Mouse (Mus musculus) cerebellum, adult 11-12 months (tissue): ENCODE results near the gene Fgfr2.
A peak's percentile ranks its signal among the peaks of the same experiment; 100 is the strongest.
"Not testable (repeated sequence)": the region's sequence is repeated elsewhere in the genome, so short reads cannot be mapped to it uniquely, and the experiment has no call there.

Experiments used
- DNase-seq: peaks from one replicate; pipeline ENCODE4 v3.0.0; 2022

Gene Fgfr2

DNA sequence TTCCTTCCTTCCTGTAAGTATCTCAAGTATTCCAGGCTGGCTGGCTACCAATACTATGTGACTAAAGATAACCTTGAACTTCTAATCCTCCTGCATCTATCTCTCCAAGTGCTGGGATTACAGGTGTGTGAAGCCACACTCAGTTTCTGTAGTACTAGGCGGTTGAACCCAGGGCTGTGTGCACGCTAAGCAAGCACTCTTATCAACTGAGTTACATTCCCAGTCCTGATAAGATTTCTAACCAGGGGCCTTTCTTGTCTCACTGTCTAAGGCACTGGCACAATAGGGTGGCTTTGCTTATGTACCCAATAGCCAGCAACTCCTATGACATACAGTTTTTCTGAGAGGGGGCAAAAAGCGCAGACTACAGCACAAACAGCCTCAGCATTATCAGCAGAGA, 2957.7 kb downstream of the Fgfr2 start:
- DNase-seq, result no peak

DNA sequence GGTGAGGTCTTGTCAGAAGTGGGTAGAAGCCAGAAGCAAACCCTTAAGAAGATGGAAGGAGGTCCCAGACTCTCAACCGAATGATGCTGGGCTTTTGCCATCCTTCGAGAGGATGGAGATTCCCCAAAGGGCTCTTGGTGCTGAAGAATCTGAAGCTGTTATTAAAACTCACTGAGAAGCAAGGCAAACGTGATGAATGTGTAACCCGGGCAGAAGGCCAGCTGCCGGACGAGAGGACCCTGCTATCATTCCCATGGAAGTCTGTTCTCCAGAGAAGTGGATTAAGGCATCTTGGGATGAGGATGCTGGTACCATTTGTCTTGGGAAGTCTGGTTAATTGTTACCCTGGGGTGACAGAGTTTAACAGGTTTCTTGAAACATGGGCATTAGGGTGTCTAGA, 2960.4 kb downstream of the Fgfr2 start:
- DNase-seq, result no peak

DNA sequence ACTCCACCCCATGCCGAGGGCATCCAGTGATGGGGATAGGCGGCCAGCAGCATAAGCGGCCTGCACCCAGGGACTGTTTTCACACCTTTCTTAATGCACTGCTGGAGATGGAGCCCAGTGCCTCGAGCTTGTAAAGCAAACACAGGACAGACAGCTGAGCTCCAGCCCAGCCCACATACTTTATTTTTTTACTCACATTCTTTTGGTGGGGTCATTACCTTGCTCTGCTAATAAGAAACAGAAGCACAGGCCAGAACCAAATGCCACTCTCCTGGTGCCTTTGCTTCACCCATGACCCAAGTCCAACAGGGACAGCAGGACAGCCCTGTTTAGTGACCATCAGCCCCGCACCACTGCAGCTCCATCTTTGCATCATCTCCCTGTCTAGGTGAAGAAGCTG, 2961.6 kb downstream of the Fgfr2 start:
- no peak for DNase-seq

DNA sequence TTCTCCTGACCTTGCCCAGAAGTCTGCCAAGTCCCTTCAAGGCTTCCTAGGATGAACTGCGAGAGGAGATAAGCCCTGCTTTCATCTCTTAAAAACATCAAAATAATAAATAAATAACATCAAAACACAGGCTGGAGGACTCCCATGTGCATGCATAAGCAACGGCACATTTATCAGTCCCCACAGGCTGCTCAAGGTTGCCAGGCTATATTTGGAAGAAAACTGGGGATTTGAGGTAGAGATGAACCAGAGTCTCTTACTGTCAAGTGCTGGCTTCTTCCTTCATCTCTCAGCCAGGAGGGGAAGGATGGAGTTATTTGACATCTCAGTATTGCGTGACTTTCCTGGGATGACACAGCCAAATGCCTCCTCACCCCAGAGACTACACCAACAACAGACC, 2964.3 kb downstream of the Fgfr2 start:
- DNase-seq, result no peak

DNA sequence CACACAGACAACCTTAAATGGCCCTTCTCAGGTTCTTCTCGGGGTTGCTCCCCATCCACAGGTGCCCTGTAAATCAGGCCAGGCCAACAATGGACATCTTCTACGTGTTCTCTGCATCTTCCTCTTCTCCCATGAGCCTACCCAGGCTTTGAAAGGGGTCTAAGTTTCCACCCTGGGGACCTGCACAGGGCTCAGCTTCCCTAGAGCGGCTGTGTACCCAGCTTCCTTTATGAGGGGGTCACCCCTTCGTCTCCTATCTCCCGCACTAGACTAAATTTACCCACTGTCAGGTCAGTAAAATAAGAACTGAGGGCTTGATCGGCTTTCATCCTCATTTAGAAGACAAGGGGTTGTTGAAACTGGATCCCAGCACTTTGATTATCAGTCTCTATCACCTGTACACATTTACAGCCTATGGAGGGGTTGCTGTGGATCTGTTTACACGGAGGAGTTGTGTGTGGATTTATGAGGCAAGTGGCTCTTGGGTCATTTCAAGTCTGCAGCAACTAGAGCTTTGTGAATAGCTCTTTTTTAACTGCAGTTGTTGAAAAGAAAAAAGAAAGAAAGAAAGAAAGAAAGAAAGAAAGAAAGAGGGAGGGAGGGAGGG, 2969.7 kb downstream of the Fgfr2 start:
- no peak for DNase-seq

DNA sequence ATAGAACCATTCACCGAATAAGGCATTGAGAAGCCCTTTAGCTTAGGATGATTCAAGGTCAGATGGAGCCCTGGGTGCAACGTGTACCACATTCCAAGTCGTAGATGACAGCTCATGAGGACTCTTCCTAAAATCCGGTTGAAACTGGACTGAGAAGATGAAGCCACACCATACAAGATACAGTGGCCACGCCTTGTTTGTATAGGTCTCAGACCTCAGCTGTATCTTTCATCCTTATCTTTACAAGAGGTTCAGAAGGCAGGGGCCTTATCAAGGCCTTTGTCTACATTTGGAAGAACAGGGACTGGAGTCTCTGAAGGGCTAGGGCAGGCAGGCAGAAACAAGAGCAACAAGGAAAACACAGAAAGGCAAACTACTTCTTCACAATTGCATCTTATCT, 2974.2 kb downstream of the Fgfr2 start:
- DNase-seq, result no peak

DNA sequence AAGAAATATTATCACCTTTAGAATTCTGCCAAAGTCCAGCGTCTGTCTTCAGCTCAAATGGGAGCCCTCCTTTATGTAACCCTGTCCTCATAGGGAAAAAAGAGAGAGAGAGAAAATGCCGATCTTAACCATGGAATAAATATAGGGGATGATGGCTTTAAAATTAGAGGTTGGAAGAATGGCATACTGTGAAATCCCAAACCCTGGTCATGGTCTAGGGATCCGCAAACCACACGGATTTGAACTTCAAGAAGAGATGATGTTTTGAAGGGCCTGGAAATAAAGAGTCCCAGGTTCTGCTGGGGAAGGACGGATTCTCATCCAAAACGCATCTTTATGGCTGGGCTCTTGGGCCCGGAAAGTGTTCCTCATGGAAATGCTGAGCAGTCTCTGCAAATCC, 2975.9 kb downstream of the Fgfr2 start:
- no peak for DNase-seq

DNA sequence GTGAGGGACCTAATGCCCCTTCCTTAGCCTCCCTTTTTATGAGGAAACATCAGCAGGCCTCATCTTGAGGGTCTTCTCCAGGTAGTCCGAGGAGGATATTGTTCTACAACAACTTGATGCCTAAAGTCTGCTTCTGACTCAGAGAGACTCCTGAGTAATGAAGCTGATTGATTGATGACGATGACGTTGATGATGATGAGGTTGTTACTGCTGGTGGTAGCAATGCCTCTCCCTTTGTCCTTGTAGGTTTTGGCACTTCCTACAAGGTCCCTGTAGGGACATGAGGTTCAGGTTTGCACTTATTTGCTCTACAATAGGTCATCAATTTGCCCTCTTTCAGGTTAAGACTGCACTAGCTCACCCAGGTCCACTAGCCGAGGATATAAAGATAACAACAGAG, 2977.9 kb downstream of the Fgfr2 start:
- no peak for DNase-seq

DNA sequence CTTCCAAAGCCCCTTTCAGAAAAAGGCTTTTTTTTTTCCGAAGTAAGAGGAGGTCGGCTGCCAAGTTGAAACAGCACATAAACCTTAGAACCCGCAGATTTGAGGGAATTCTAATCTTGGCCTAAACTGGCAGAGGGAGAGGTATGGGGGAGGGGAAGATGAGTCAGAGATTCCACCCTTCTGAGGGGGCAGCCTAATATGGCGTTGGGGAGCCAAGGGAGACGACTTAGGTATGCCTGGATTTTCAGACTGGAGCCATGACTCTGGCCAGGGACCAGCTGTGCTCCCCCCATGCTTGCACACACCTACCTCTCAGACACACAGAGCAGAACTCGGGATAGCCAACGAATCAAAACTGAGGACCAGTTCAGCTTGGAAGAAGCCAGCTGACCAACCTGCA, 2979.8 kb downstream of the Fgfr2 start:
- DNase-seq, result no peak

DNA sequence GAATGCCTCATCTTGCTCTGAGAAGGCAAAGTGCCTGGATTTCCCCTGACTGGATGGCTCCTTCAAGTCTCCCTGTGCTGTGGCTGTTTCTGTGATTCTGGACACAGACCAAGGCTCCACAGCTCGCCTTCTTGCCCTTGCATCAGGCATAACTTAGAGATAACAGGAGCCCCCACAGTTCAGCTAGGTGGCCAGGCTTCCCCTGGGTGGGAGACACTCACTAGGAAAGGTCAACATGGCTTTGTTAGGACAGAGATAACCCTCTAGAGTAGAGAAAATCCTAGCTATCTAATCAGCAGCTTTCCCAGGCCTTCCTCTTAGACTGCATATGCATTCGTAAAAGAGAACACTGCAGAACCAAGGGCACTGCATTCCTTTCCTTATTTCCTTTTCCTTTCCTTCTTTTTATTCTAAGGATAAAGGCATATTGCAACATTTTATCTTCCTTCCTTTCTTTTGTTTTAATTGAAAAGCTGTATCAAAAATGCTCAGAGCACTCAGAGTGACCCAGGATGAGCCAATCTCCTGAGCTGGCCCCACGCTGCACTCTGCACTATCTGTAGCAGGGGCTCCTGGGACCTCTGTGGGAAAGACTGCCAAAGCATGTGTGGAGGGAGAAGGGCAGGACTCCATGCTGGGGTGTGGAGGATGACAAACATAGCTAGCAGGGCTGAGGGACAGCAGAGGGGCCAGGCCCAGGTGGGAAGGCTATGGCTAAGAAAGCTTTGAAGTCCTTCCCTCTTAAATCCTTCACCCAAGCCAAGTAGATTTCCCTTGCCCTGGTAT, 2981.9 kb downstream of the Fgfr2 start:
- no peak for DNase-seq

DNA sequence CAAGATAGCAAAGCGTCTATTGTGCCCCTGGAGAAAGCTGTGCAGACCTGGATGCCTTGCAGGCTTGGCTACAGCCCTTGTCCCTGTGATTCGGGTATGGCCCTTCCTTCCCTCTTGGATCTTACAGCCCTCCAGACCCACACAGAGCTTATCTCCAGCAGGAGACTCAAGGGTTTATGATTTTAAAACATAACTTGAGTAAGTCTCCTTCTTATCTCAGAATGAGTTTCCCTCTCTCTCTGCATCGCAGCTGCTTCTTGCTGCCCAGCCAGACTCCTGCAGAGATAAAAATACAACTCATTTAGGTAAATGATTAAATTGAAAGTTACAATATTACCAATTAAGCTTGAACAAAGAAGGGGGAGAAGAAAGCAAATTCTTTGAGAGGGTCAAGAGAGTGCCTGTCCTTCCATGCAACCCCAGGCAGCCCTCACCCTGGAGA, 2988.2 kb downstream of the Fgfr2 start:
- no peak for DNase-seq

DNA sequence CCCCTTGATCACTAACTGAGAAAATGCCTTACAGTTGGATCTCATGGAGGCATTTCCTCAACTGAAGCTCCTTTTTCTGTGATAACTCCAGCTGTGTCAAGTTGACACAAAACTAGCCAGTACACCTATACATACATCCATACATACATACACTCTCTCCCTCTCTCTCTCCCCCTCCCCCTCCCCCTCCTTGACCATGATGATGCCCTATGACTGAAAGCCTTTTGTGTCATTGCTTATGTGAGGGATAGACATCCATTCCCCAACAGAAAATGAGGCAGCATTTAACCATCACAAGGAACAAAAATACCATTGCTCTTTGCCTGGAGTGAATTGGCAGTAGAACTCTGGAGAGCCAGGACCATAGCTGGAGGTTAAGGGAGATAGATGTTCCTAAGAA, 2988.7 kb downstream of the Fgfr2 start:
- not testable (repeated sequence) for DNase-seq

DNA sequence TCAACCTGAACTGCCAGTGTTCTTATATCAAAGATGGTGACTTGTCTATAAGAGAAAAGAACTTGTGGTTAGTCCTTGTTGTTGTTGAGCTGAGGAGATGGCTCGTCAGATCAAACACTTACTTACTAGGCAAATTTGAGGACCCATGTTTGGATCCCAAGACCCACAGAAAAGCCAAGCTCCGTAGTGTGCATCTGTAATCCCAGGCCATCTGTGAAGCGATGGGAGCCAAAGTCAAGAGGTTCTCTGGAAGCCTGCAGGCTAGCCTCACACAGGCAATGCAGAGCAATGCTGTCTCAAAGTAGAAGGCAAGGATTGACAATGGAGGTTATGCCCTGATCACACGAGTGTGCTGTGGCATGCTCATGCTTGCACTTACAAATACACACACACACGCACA, 2992.9 kb downstream of the Fgfr2 start:
- DNase-seq, result peak; percentile 6

DNA sequence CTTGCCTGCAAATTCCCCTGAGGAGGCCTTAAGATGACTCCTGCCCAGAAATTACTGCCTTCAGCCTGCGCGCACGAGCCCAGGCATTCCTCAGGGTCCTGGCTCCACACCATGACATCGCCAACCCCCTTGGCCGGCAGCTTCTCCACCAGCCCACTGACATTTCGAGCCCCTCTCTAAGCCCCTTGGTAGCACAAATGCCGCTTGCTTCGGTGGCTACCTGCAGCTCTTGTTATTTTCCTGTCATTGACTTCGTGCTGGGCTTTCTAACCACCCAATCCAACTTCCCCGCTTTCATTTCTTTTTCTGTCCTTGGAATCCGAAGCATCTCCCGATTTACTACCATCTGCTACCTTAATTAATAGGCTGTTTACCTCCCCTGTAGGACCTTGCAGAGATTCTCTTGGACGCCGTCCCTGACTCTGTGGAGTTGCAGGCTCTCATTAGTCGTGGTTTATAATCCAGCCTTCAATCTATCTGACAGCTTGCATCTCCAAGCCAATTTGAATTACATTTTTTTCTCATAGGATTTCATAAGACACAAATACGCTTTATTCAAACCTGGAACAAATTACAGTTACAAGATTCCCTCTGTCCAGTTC, 2993.7 kb downstream of the Fgfr2 start:
- DNase-seq, result peak; percentile 20

DNA sequence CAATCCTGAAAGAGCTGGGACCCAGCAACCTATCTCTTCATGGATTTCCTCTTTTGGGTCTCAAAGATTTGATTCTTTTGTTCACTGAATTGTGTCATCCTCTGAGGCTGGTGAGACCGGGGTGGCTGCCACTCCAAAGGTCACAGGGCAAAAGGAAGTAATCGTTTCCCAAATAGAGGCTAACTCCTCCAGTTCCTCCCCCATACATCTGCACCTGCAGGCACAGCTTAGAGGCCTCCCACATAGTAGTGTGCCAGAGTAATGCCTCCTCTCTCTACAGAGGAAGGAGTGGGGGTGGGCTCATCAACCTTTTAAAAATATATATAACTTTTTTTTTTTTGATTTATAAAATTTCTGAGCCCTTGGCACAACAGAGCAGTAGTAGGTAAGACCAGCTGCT, 3001.6 kb downstream of the Fgfr2 start:
- DNase-seq, result no peak

DNA sequence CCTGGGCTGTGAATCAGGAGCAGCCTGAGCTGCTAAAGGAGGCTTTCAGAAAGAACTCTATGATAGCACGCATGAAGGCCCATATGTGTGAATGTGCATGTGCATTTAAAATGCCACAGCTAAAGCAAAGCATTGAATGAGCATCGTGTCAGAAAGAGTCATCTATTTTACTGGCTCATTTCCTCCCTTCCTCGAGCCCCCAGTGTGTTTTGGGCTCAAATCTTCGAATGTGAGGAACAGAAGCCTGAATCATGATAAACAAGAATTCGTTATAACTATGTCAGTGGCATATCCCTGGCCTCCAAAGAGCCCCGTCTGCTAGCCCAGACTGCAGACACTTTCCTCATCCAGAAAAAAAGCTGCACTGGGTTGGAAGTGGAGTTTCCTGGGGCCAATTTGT, 3003.7 kb downstream of the Fgfr2 start:
- no peak for DNase-seq

DNA sequence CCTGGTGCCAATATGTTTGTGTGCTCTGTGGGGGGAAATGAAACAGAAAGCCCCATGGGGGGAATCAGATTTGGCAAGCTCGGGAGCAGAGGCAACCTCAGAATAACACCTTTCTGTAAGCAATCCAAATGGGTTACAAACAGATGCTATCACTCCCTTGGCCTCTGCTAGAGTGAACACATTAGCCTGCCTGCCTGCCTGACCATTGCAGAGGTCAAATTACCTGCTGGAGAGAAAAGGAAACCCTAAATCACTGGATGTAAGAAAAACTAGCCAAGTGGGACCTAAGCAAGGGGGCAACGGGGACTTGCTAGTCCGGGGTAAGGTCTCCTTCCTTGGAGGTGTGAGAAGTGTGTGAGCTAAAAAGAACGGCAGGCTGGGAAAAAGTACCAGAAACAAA, 3004.4 kb downstream of the Fgfr2 start:
- no peak for DNase-seq

DNA sequence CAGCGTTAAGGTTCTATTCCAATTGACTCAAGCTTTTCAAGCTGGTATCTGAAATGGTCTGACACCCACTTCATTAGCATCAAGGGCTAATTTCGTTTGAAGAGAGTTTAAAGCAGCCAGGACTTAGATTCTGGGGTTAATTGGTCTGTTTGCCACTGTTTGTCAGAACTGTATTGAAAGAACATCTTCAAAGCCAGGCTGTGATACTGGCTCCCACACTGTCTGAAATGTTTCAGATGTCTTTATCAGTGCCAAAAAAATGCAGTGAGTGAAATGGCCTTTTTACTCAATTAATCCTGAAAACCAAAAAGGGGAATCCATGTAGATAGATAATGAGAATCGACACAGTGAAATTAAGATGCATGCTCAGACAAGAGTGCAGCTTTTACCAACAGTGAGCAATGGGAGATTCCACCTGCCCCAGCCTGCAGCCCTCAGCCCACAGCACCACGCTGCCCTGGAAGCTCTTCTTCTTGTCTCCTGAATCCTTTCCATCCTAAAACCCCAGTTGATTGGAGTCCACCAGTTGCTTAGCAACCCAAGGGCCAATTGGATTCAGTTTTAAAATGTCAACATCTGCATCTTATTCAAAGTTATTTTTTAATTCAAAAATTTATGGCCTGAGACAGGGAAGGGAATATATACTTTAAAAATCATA, 3005.6 kb downstream of the Fgfr2 start:
- DNase-seq, result no peak

DNA sequence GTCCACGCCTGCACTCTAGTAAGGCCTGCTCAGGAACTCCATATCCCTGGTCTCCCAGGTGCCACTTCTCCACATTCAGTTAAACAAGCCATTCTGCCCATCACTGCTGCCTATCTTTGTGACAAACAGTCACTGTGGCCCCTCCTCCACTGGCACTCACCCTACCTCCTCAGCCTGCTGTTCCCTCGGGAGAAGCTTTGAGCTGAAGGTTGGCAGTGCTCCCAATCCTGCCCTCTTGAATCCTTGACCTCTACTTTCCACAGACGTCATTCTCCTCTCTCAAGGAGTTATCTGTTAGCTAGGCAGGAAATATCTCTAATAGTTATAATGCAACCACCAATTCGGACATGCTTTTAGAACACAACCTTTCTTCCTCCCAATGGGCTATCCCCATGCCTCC, 3008.7 kb downstream of the Fgfr2 start:
- no peak for DNase-seq
